Mouse (Mus musculus) heart, embryonic 10.5 days (tissue): ENCODE measurements around the gene Hspb11. TPM values are rescaled to one million over a fixed set of nuclear protein-coding genes. Genes with fewer than 3 reads are reported as not detected.
A peak's percentile ranks its signal among the peaks of the same experiment; 100 is the strongest.

Experiments used
- DNase-seq: peaks from one replicate; pipeline ENCODE4 v3.0.0-alpha.2; 2017; ENCODE audit warnings: low spot score
- H3K27ac ChIP-seq: fragments of 300-500 bp; sonication (generic); 2 replicates; pipeline ENCODE4 v1.5.1; 2016; ENCODE audit warnings: mild to moderate bottlenecking
- H3K27me3 ChIP-seq: fragments of 300-500 bp; sonication (generic); 2 replicates; pipeline ENCODE4 v1.6.1; 2016; ENCODE audit warnings: mild to moderate bottlenecking; ENCODE audit not compliant: poor library complexity, insufficient read depth, severe bottlenecking
- H3K36me3 ChIP-seq: fragments of 300-500 bp; sonication (generic); 2 replicates; pipeline ENCODE4 v1.6.1; 2016; ENCODE audit warnings: mild to moderate bottlenecking, moderate library complexity
- H3K4me1 ChIP-seq: fragments of 300-500 bp; sonication (generic); 2 replicates; pipeline ENCODE4 v1.6.1; 2016; ENCODE audit warnings: mild to moderate bottlenecking
- H3K4me3 ChIP-seq: fragments of 300-500 bp; sonication (generic); 2 replicates; pipeline ENCODE4 v1.5.1; 2016; ENCODE audit warnings: mild to moderate bottlenecking, moderate library complexity
- H3K9me3 ChIP-seq: fragments of 300-500 bp; sonication (generic); 2 replicates; pipeline ENCODE4 v1.6.1; 2016; ENCODE audit warnings: mild to moderate bottlenecking, moderate library complexity
- WGBS: fragments of 180-500 bp; shearing (Covaris S2); methylation state at CpG from one replicate; pipeline ENCODE4 v1.1.7; 2016; 5-methylcytosine and 5-hydroxymethylcytosine counted together
- polyA plus RNA-seq: library from polyadenylated mRNA; unstranded; fragments of >200 nt; fragmentation: Nextera tagmentation; extraction: Ambion mirVana; gene quantifications from 2 replicates; pipeline ENCODE4 v1.2.1, GENCODE M21; 2016

The Hspb11 gene
- polyA plus RNA-seq, 1 experiment from 2014 or later = 39.4 TPM

DNA sequence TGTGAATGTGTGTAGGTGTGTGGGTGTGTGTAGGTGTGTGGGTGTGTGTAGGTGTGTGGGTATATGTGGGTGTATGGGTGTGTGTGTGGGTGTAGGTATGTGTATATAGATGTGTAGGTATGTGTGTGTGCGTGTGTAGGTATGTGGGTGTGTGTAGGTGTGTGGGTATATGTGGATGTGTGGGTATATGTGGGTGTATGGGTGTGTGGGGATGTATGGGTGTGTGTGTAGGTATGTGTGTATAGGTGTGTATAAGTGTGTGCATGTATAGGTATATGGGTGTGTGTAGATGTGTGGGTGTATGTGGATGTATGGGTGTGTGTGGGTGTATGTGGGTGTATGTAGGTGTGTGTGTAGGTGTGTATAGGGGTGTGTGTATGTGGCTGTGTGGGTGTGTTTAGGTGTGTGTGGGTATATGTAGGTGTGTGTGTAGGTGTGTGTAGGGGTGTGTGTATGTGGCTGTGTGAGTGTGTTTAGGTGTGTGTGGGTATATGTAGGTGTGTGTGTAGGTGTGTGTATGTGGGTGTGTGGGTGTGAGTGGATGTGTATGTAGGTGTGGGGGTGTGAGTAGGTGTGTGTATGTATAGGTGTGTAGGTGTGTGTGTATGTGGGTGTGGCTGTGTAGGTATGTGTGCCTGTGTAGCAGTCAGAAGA is 47.6 kb downstream of the Hspb11 start:
- Histone ChIP-seq H3K9me3 (no peaks in the 10 kb centered on the region), H3K4me3 (no peak overlapping the region), H3K27me3 (peaks cover 14% of the 10 kb centered on the region; the same call in 1 of the 2 replicates), H3K36me3 (no peaks in the 10 kb centered on the region), H3K27ac (no peak overlapping the region), H3K4me1 (peaks cover 11% of the 10 kb centered on the region)
- WGBS = 94% methylated on average over 1 of the region's 1 CpGs
- no peak for DNase-seq

DNA sequence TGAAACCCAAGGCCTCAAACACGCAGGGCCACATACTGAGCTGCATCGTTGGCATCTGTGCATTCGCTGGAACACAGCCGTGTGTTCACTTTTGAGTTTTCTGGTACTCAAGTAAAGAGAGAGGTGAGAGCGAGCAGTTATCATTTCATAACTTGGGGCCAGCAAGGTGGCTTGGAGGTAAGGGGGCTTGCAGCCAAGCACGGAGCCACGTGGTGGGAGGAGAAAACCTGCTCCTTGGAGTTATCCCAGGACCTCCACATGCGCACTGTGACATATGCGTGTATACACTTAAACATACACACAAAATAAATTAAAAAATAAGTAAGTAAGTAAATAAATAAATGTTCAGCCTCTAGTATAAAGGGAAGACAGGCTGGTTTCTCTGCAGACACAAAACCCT is 48.8 kb downstream of the Hspb11 start:
- no peak overlapping the region for H3K27ac ChIP-seq
- 91% methylated on average over 9 of the region's 9 CpGs for WGBS
- no peaks in the 10 kb centered on the region for H3K9me3 ChIP-seq
- DNase-seq = no peak
- no peak overlapping the region for H3K4me3 ChIP-seq
- H3K27me3 ChIP-seq = peaks cover 22% of the 10 kb centered on the region
- peaks cover 21% of the 10 kb centered on the region for H3K4me1 ChIP-seq
- no peaks in the 10 kb centered on the region for H3K36me3 ChIP-seq

- no peak overlapping the region for H3K4me3 ChIP-seq
- no peaks in the 10 kb centered on the region for H3K36me3 ChIP-seq
- H3K27ac ChIP-seq = no peak overlapping the region
- H3K27me3 ChIP-seq = peaks cover 22% of the 10 kb centered on the region
- 76% methylated on average over 4 of the region's 4 CpGs for WGBS
- H3K9me3 ChIP-seq = no peaks in the 10 kb centered on the region
- peaks cover 21% of the 10 kb centered on the region for H3K4me1 ChIP-seq
- DNase-seq = no peak
These were observed 49.4 kb downstream of the Hspb11 start for GRCm38 (mm10) chr4:107302832-107303231.

DNA sequence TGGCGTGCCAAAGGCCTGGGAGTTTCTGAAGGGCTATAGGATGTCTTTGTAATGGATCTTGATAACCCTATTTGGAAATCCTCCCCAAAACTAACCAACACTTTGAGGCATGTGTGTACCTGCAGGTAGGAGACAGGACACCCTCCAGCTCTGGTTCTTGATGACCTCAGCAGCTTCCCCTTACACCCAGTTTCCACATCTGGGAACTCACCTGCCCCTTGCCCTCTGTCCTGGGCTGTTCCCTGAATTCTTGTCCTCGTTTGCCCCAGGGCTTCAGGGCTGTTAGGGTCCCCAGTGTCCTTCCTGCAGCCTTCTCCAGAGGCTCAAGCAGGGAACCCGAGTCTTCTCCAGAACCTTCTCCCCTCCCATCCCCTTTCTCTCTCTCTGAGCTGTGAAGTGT is 50.1 kb downstream of the Hspb11 start:
- H3K27ac ChIP-seq = no peak overlapping the region
- H3K36me3 ChIP-seq = no peaks in the 10 kb centered on the region
- H3K27me3 ChIP-seq = peaks cover 22% of the 10 kb centered on the region
- DNase-seq = no peak
- peaks cover 21% of the 10 kb centered on the region for H3K4me1 ChIP-seq
- WGBS = 68% methylated on average over 3 of the region's 3 CpGs
- no peak overlapping the region for H3K4me3 ChIP-seq
- no peaks in the 10 kb centered on the region for H3K9me3 ChIP-seq

DNA sequence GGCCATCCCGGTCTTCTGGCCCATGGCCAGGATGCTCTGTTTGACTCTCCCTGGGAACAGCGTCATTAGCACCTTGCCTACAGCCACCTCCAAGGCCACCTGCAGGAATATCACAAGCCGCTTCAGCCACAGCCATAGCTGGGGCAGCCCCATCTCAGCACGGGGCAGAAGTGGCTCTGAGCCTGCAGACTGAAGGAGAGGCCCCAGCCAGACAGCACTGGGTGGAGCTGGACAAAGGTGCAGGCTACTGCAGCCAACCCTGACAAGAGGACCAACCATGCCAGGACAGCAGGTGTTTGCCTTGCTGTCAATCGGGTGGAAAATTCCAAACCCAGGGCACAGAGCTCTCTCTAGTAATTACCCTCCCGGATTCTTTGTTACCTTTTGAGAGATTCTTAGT is 53.6 kb downstream of the Hspb11 start, which contains the start of gene Dio1:
TSS of gene Dio1 (minus strand) at position 204 of the 400 bp plus-strand sequence.
- 0 out of 2 replicates have a peak within 1 kb of the TSS, but pooled peaks have one; percentile 32 for H3K27ac ChIP-seq
- peaks cover 15% of the 10 kb centered on the region for H3K27me3 ChIP-seq
- no peaks in the 10 kb centered on the region for H3K9me3 ChIP-seq
- DNase-seq = no peak
- H3K36me3 ChIP-seq = no peaks in the 10 kb centered on the region
- no peak within 1 kb of the TSS for H3K4me3 ChIP-seq
- H3K4me1 ChIP-seq = peaks cover 21% of the 10 kb centered on the region
- 52% methylated on average over 6 of the region's 6 CpGs for WGBS

- H3K27ac ChIP-seq = peak within 1 kb of the TSS; percentile 85
- no peaks in the 10 kb centered on the region for H3K27me3 ChIP-seq
- H3K4me1 ChIP-seq = peaks cover 10% of the 10 kb centered on the region
- H3K36me3 ChIP-seq = peaks cover 13% of the 10 kb centered on the region; the same call in 1 of the 2 replicates
- H3K4me3 ChIP-seq = peak within 1 kb of the TSS; percentile 73
- under 1% methylated on average over 29 of the region's 29 CpGs for WGBS
- no peaks in the 10 kb centered on the region for H3K9me3 ChIP-seq
- DNase-seq = peak; percentile 96
These were observed 60.5 kb downstream of the Hspb11 start, which contains the start of gene Yipf1 for GRCm38 (mm10) chr4:107313690-107314478. Yipf1 (plus strand) TSS chr4:107314363.

GRCm38 (mm10) chr4:107314479-107314805 is 61.0 kb downstream of the Hspb11 start:
- peaks cover 18% of the 10 kb centered on the region for H3K36me3 ChIP-seq

GRCm38 (mm10) chr4:107318646-107319045 is 65.3 kb downstream of the Hspb11 start:
- H3K27ac ChIP-seq = no peak overlapping the region

More at GRCm38 (mm10) chr4:107314479-107314805, 61.0 kb downstream of the Hspb11 start:
- H3K4me3 ChIP-seq = peak overlapping the region; percentile 73
- no peaks in the 10 kb centered on the region for H3K27me3 ChIP-seq
- H3K27ac ChIP-seq = peak overlapping the region; percentile 85
- DNase-seq = no peak
- 5% methylated on average over 7 of the region's 7 CpGs for WGBS
- peaks cover 10% of the 10 kb centered on the region for H3K4me1 ChIP-seq
- H3K9me3 ChIP-seq = no peaks in the 10 kb centered on the region

GRCm38 (mm10) chr4:107321041-107321440 is 67.6 kb downstream of the Hspb11 start:
- Histone ChIP-seq H3K36me3 (peaks cover 50% of the 10 kb centered on the region), H3K4me1 (no peaks in the 10 kb centered on the region), H3K4me3 (no peak overlapping the region), H3K27me3 (no peaks in the 10 kb centered on the region), H3K9me3 (no peaks in the 10 kb centered on the region), H3K27ac (no peak overlapping the region)
- no peak for DNase-seq
- 64% methylated on average over 2 of the region's 2 CpGs for WGBS

More at GRCm38 (mm10) chr4:107318646-107319045, 65.3 kb downstream of the Hspb11 start:
- H3K4me1 ChIP-seq = peaks cover 6% of the 10 kb centered on the region
- no peak overlapping the region for H3K4me3 ChIP-seq
- H3K36me3 ChIP-seq = peaks cover 50% of the 10 kb centered on the region
- H3K9me3 ChIP-seq = no peaks in the 10 kb centered on the region
- H3K27me3 ChIP-seq = no peaks in the 10 kb centered on the region
- no peak for DNase-seq
- 83% methylated on average over 8 of the region's 8 CpGs for WGBS

DNA sequence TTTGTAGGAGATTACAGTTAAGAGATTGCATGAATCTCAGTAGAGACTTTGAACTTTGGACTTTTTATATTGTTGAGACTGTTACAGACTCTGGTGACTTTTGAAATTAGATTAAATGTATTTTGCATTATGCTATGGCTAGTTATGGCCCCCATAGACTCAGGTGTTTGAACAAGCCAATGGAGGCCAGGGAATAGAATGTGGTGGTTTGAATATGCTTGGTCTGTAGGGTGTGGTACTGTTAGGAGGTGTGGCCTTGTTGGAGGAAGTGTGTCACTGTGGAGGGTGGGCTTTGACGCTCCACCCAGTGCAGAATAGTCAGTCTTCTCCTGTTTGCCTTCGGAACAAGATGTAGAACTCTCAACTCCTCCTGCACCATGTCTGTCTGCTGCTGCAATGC is 69.7 kb downstream of the Hspb11 start:
- Histone ChIP-seq H3K27me3 (no peaks in the 10 kb centered on the region), H3K4me3 (no peak overlapping the region), H3K36me3 (peaks cover 57% of the 10 kb centered on the region), H3K4me1 (no peaks in the 10 kb centered on the region), H3K9me3 (no peaks in the 10 kb centered on the region), H3K27ac (no peak overlapping the region)
- no peak for DNase-seq
- 81% methylated on average over 2 of the region's 2 CpGs for WGBS

DNA sequence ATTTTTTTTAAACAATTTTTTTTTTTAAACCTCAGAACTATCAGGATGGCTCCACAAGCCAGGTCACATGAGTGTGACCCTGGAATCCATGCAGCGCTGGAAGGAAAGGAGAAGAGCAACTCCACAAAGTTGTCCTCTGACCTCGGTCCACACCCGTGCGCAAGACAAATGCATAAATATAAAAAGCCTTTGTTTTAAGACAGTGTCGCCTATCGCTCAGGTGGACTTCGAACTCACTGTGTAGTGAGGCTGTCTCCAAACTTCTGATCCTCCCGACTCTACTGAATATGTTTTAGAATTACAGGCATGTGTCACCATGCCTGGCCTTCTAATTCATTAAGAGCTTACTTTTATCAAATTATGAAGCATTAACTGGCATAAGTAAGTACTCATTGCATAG is 75.1 kb downstream of the Hspb11 start:
- DNase-seq = no peak
- Histone ChIP-seq H3K27ac (no peak overlapping the region), H3K9me3 (no peaks in the 10 kb centered on the region), H3K4me1 (no peaks in the 10 kb centered on the region), H3K36me3 (peaks cover 21% of the 10 kb centered on the region), H3K4me3 (no peak overlapping the region), H3K27me3 (no peaks in the 10 kb centered on the region)
- WGBS = 95% methylated on average over 8 of the region's 8 CpGs
